Comparison of ENCODE assay signal across 8 mouse cellular contexts in genomic region chr11:62554934-62555517, GRCm38 (mm10). TPM values are rescaled to one million over a fixed set of nuclear protein-coding genes. Genes with fewer than 3 reads are reported as not detected.
DNase-seq lines count a peak whose midpoint lies in the region; ATAC-seq and TF ChIP-seq lines count a peak whose summit lies in the region.

No protein-coding gene starts in this region.

- peak overlapping the region; percentile 66 for H3K4me3 ChIP-seq in erythroblast, embryonic 14.5 days (replicated peaks)
- H3K4me3 ChIP-seq in testis, adult 2 months (ENCODE audit: control insufficient read depth, low read depth, low read length): peak overlapping the region; percentile 51; the same call in 1 of the 2 replicates
- peak overlapping the region; percentile 59 for H3K4me3 ChIP-seq in liver, embryonic 15.5 days (replicated peaks)

- H3K4me1 ChIP-seq in erythroblast, embryonic 14.5 days (ENCODE audit: control insufficient read depth): peaks cover 37% of the 10 kb centered on the region
- H3K4me1 ChIP-seq in testis, adult 2 months (ENCODE audit: control insufficient read depth, insufficient read depth, low read length): peaks cover 2% of the 10 kb centered on the region; the same call in 1 of the 2 replicates
- H3K4me1 ChIP-seq in liver, embryonic 15.5 days (replicated peaks): peaks cover 44% of the 10 kb centered on the region

- DNase-seq in testis, postnatal 14 days (ENCODE audit: low spot score): no peak
- DNase-seq in layer of hippocampus, postnatal 10 days (ENCODE audit: low spot score in 2 of 2): no peak
- no peak for DNase-seq in right cerebral cortex, adult 2 months (ENCODE audit: low spot score in 2 of 2)
- DNase-seq in urinary bladder, postnatal 14 days (ENCODE audit: low spot score): no peak

- H3K36me3 ChIP-seq in erythroblast, embryonic 14.5 days (ENCODE audit: control insufficient read depth): peaks cover 39% of the 10 kb centered on the region
- no peaks in the 10 kb centered on the region for H3K36me3 ChIP-seq in testis, adult 2 months (ENCODE audit: control insufficient read depth, insufficient read depth, low read length)
- H3K36me3 ChIP-seq in liver, embryonic 15.5 days (replicated peaks): peaks cover 30% of the 10 kb centered on the region

- no peak for TF ChIP-seq POLR2A in testis, adult 2 months (IDR thresholded peaks at IDR 0.05; ENCODE audit: control insufficient read depth, low read depth, low read length)

- peaks cover 3% of the 10 kb centered on the region; the same call in 1 of the 2 replicates for H3K27me3 ChIP-seq in erythroblast, embryonic 14.5 days (ENCODE audit: control insufficient read depth)
- H3K27me3 ChIP-seq in testis, adult 2 months (ENCODE audit: control insufficient read depth, insufficient read depth, low read length): no peaks in the 10 kb centered on the region
- peaks cover 4% of the 10 kb centered on the region; the same call in 1 of the 2 replicates for H3K27me3 ChIP-seq in liver, embryonic 15.5 days

- no peaks in the 10 kb centered on the region for H3K9me3 ChIP-seq in erythroblast, embryonic 14.5 days (ENCODE audit: control insufficient read depth, low read length)
- no peaks in the 10 kb centered on the region for H3K9me3 ChIP-seq in liver, embryonic 15.5 days (replicated peaks)

- no peak for TF ChIP-seq CTCF in testis, adult 2 months (IDR thresholded peaks at IDR 0.05; ENCODE audit: control insufficient read depth, insufficient read depth, insufficient replicate concordance, low read depth, low read length)

- no peak overlapping the region; the same call in 1 of the 2 replicates for H3K27ac ChIP-seq in testis, adult 2 months (ENCODE audit: control insufficient read depth, insufficient read depth, low read depth, low read length)
- H3K27ac ChIP-seq in liver, embryonic 15.5 days (replicated peaks): peak overlapping the region; percentile 45; the same call in 1 of the 2 replicates

- H3K4me2 ChIP-seq in liver, embryonic 15.5 days: peak overlapping the region; percentile 72

- H3K9ac ChIP-seq in liver, embryonic 15.5 days: no peak overlapping the region

- no peak for ATAC-seq in erythroblast, adult 5-6 weeks (replicated peaks; ENCODE audit: low FRiP score, poor library complexity, severe bottlenecking)
- no peak for ATAC-seq in liver, embryonic 15.5 days (ENCODE audit: insufficient read depth)

RNA-seq across cellular contexts. Expression of gene Ubb, which starts 4.1 kb away (rescaled TPM):
- polyA plus RNA-seq in erythroblast, embryonic 14.5 days (2012): 195 and 225 TPM in 2 replicates
- 1,189 and 1,264 TPM in 2 replicates for total RNA-seq in erythroblast, adult 5-6 weeks (2015; ENCODE audit: low replicate concordance)
- total RNA-seq in erythroblast, adult 5-6 weeks (2017; ENCODE audit: low replicate concordance): 1,425 and 1,690 TPM in 2 replicates
- polyA plus RNA-seq in testis, adult 2 months (2012; rRNA removed): 5,144 and 5,757 TPM in 2 replicates
- polyA plus RNA-seq in liver, embryonic 15.5 days (2015; fragmentation: Nextera tagmentation; extraction: Ambion mirVana): 1,540 and 1,587 TPM in 2 replicates
- total RNA-seq in layer of hippocampus, postnatal 10 days (2021): 1,000 to 10,000 TPM; 1,541 to 1,698 TPM

RNA-seq across cellular contexts. Expression of gene Cenpv, which starts 16.0 kb away (rescaled TPM):
- 1.4 and 1.9 TPM in 2 replicates for polyA plus RNA-seq in erythroblast, embryonic 14.5 days (2012)
- 1.7 and 9.6 TPM in 2 replicates for total RNA-seq in erythroblast, adult 5-6 weeks (2015; ENCODE audit: low replicate concordance)
- total RNA-seq in erythroblast, adult 5-6 weeks (2017; ENCODE audit: low replicate concordance): 5.7 and 14.6 TPM in 2 replicates
- polyA plus RNA-seq in testis, adult 2 months (2012; rRNA removed): 874 and 878 TPM in 2 replicates
- 14.4 and 15.7 TPM in 2 replicates for polyA plus RNA-seq in liver, embryonic 15.5 days (2015; fragmentation: Nextera tagmentation; extraction: Ambion mirVana)
- 10 to 100 TPM; 41.5 to 44.4 TPM for total RNA-seq in layer of hippocampus, postnatal 10 days (2021)

RNA-seq across cellular contexts. Expression of gene Trpv2, which starts 19.3 kb away (rescaled TPM):
- 0.03 and 0.04 TPM in 2 replicates for polyA plus RNA-seq in erythroblast, embryonic 14.5 days (2012)
- total RNA-seq in erythroblast, adult 5-6 weeks (2015; ENCODE audit: low replicate concordance): 2.3 and 4.2 TPM in 2 replicates
- total RNA-seq in erythroblast, adult 5-6 weeks (2017; ENCODE audit: low replicate concordance): 6.8 and 7.7 TPM in 2 replicates
- 0.67 and 0.97 TPM in 2 replicates for polyA plus RNA-seq in testis, adult 2 months (2012; rRNA removed)
- polyA plus RNA-seq in liver, embryonic 15.5 days (2015; fragmentation: Nextera tagmentation; extraction: Ambion mirVana): 5.5 and 6.3 TPM in 2 replicates
- total RNA-seq in layer of hippocampus, postnatal 10 days (2021): 10 to 100 TPM; 26.1 to 26.3 TPM

Comparison
In these comparisons a context has a peak if more than half of its experiments do, and no peak if none do; other contexts are left out.
1. RNA of gene Cenpv, which starts 16.0 kb away (polyA plus RNA-seq): 874 to 878 TPM in testis, adult 2 months; 14.4 to 15.7 TPM in liver, embryonic 15.5 days and 1.4 to 1.9 TPM in erythroblast, embryonic 14.5 days; every median in the first group is over 10 times any median in the second.
2. Peak in every context shown above with its lines, with median percentiles within 50 percentile points of each other: H3K4me3 ChIP-seq.